Mouse (Mus musculus): ENCODE data around the gene Cchcr1. TPM values are rescaled to one million over a fixed set of nuclear protein-coding genes. Genes with fewer than 3 reads are reported as not detected.
A peak's percentile ranks its signal among the peaks of the same experiment; 100 is the strongest.

The Cchcr1 gene
- polyA plus RNA-seq, 1 experiment from 2014 or later = 10.8 TPM

GRCm38 (mm10) chr17:35556812-35557211 lies 39.9 kb downstream of the Cchcr1 start:
- ATAC-seq (ENCODE audit: low FRiP score) = no peak
- no peaks in the 10 kb centered on the region for H3K36me3 ChIP-seq (ENCODE audit: control insufficient read depth, insufficient read depth, low read length)
- no peaks in the 10 kb centered on the region for H3K9me3 ChIP-seq (ENCODE audit: control insufficient read depth, low read length)
- H3K4me2 ChIP-seq = no peak overlapping the region
- no peaks in the 10 kb centered on the region for H3K27me3 ChIP-seq (ENCODE audit: control insufficient read depth, insufficient read depth, low read length)
- no peak overlapping the region for H3K27ac ChIP-seq (ENCODE audit: low read depth, low read length)
- peak; percentile 93 for DNase-seq (ENCODE audit: low spot score, missing footprints)
- 30% methylated on average over 5 of the region's 5 CpGs for WGBS
- H3K4me1 ChIP-seq (ENCODE audit: control insufficient read depth, insufficient read depth, low read length) = no peaks in the 10 kb centered on the region
- no peak overlapping the region for H3K4me3 ChIP-seq (ENCODE audit: low read depth, low read length)
- H3K9ac ChIP-seq (ENCODE audit: low read length) = no peak overlapping the region

- Histone ChIP-seq H3K4me1 (ENCODE audit: control insufficient read depth, insufficient read depth, low read length) (no peaks in the 10 kb centered on the region), H3K9ac (ENCODE audit: low read length) (no peak overlapping the region), H3K4me3 (ENCODE audit: low read depth, low read length) (no peak overlapping the region), H3K27me3 (ENCODE audit: control insufficient read depth, insufficient read depth, low read length) (no peaks in the 10 kb centered on the region), H3K4me2 (no peak overlapping the region), H3K27ac (ENCODE audit: low read depth, low read length) (no peak overlapping the region), H3K9me3 (ENCODE audit: control insufficient read depth, low read length) (no peaks in the 10 kb centered on the region), H3K36me3 (ENCODE audit: control insufficient read depth, insufficient read depth, low read length) (no peaks in the 10 kb centered on the region)
- DNase-seq (ENCODE audit: low spot score, missing footprints) (peak; percentile 84), ATAC-seq (ENCODE audit: low FRiP score) (no peak)
- 78% methylated on average over 9 of the region's 9 CpGs for WGBS
Observed at GRCm38 (mm10) chr17:35557351-35557750, 40.5 kb downstream of the Cchcr1 start.

- Histone ChIP-seq H3K4me2 (no peak overlapping the region), H3K9me3 (ENCODE audit: control insufficient read depth, low read length) (no peaks in the 10 kb centered on the region), H3K4me1 (ENCODE audit: control insufficient read depth, insufficient read depth, low read length) (no peaks in the 10 kb centered on the region), H3K36me3 (ENCODE audit: control insufficient read depth, insufficient read depth, low read length) (no peaks in the 10 kb centered on the region), H3K4me3 (ENCODE audit: low read depth, low read length) (no peak overlapping the region), H3K9ac (ENCODE audit: low read length) (no peak overlapping the region), H3K27ac (ENCODE audit: low read depth, low read length) (no peak overlapping the region), H3K27me3 (ENCODE audit: control insufficient read depth, insufficient read depth, low read length) (no peaks in the 10 kb centered on the region)
- 59% methylated on average over 8 of the region's 8 CpGs for WGBS
- DNase-seq (ENCODE audit: low spot score, missing footprints) (no peak), ATAC-seq (ENCODE audit: low FRiP score) (no peak)
Observed at GRCm38 (mm10) chr17:35558216-35558615, 41.3 kb downstream of the Cchcr1 start.

- Histone ChIP-seq H3K9me3 (ENCODE audit: control insufficient read depth, low read length) (no peaks in the 10 kb centered on the region), H3K4me3 (ENCODE audit: low read depth, low read length) (no peak within 1 kb of the TSS), H3K4me2 (no peak within 1 kb of the TSS), H3K27ac (ENCODE audit: low read depth, low read length) (no peak within 1 kb of the TSS), H3K27me3 (ENCODE audit: control insufficient read depth, insufficient read depth, low read length) (peaks cover 11% of the 10 kb centered on the region), H3K36me3 (ENCODE audit: control insufficient read depth, insufficient read depth, low read length) (no peaks in the 10 kb centered on the region), H3K9ac (ENCODE audit: low read length) (no peak within 1 kb of the TSS), H3K4me1 (ENCODE audit: control insufficient read depth, insufficient read depth, low read length) (peaks cover 6% of the 10 kb centered on the region; the same call in 1 of the 2 replicates)
- ATAC-seq (ENCODE audit: low FRiP score) (no peak), DNase-seq (ENCODE audit: low spot score, missing footprints) (no peak)
- WGBS = 55% methylated on average over 3 of the region's 3 CpGs
Observed at GRCm38 (mm10) chr17:35567150-35567549, 50.2 kb downstream of the Cchcr1 start, which contains the start of gene 2300002M23Rik. Gene 2300002M23Rik, plus strand, starts transcription at chr17:35567450.

GRCm38 (mm10) chr17:35567767-35568166 lies 50.9 kb downstream of the Cchcr1 start:
- Histone ChIP-seq H3K4me1 (ENCODE audit: control insufficient read depth, insufficient read depth, low read length) (peaks cover 6% of the 10 kb centered on the region; the same call in 1 of the 2 replicates), H3K27ac (ENCODE audit: low read depth, low read length) (no peak overlapping the region), H3K27me3 (ENCODE audit: control insufficient read depth, insufficient read depth, low read length) (peaks cover 11% of the 10 kb centered on the region), H3K9me3 (ENCODE audit: control insufficient read depth, low read length) (no peaks in the 10 kb centered on the region), H3K4me3 (ENCODE audit: low read depth, low read length) (no peak overlapping the region), H3K9ac (ENCODE audit: low read length) (no peak overlapping the region), H3K36me3 (ENCODE audit: control insufficient read depth, insufficient read depth, low read length) (no peaks in the 10 kb centered on the region), H3K4me2 (no peak overlapping the region)
- WGBS = 19% methylated on average over 9 of the region's 9 CpGs
- ATAC-seq (ENCODE audit: low FRiP score) (no peak), DNase-seq (ENCODE audit: low spot score, missing footprints) (peak; percentile 80)

GRCm38 (mm10) chr17:35569091-35569944 lies 52.4 kb downstream of the Cchcr1 start:
- H3K4me3 ChIP-seq (ENCODE audit: low read depth, low read length) = peak overlapping the region; percentile 12; the same call in 1 of the 2 replicates
- no peaks in the 10 kb centered on the region for H3K36me3 ChIP-seq (ENCODE audit: control insufficient read depth, insufficient read depth, low read length)
- H3K9me3 ChIP-seq (ENCODE audit: control insufficient read depth, low read length) = no peaks in the 10 kb centered on the region
- WGBS = 2% methylated on average over 28 of the region's 28 CpGs
- H3K27me3 ChIP-seq (ENCODE audit: control insufficient read depth, insufficient read depth, low read length) = peaks cover 11% of the 10 kb centered on the region
- peak overlapping the region; percentile 46 for H3K4me2 ChIP-seq
- H3K9ac ChIP-seq (ENCODE audit: low read length) = peak overlapping the region; percentile 43
- no peak overlapping the region for H3K27ac ChIP-seq (ENCODE audit: low read depth, low read length)
- H3K4me1 ChIP-seq (ENCODE audit: control insufficient read depth, insufficient read depth, low read length) = peaks cover 6% of the 10 kb centered on the region; the same call in 1 of the 2 replicates
- ATAC-seq (ENCODE audit: low FRiP score) (peak; percentile 77), DNase-seq (ENCODE audit: low spot score, missing footprints) (peak; percentile 93)

GRCm38 (mm10) chr17:35570836-35571235 lies 53.9 kb downstream of the Cchcr1 start:
- H3K4me3 ChIP-seq (ENCODE audit: low read depth, low read length) = no peak overlapping the region
- no peak overlapping the region for H3K27ac ChIP-seq (ENCODE audit: low read depth, low read length)
- H3K27me3 ChIP-seq (ENCODE audit: control insufficient read depth, insufficient read depth, low read length) = peaks cover 12% of the 10 kb centered on the region
- ATAC-seq (ENCODE audit: low FRiP score) = no peak
- H3K9me3 ChIP-seq (ENCODE audit: control insufficient read depth, low read length) = no peaks in the 10 kb centered on the region
- H3K9ac ChIP-seq (ENCODE audit: low read length) = no peak overlapping the region
- H3K4me1 ChIP-seq (ENCODE audit: control insufficient read depth, insufficient read depth, low read length) = peaks cover 6% of the 10 kb centered on the region; the same call in 1 of the 2 replicates
- H3K36me3 ChIP-seq (ENCODE audit: control insufficient read depth, insufficient read depth, low read length) = no peaks in the 10 kb centered on the region
- WGBS = 83% methylated on average over 14 of the region's 14 CpGs
- no peak overlapping the region for H3K4me2 ChIP-seq
- no peak for DNase-seq (ENCODE audit: low spot score, missing footprints)

GRCm38 (mm10) chr17:35571477-35571876 lies 54.6 kb downstream of the Cchcr1 start:
- no peak overlapping the region for H3K9ac ChIP-seq (ENCODE audit: low read length)
- peaks cover 6% of the 10 kb centered on the region; the same call in 1 of the 2 replicates for H3K4me1 ChIP-seq (ENCODE audit: control insufficient read depth, insufficient read depth, low read length)
- no peak overlapping the region for H3K4me2 ChIP-seq
- peaks cover 13% of the 10 kb centered on the region for H3K27me3 ChIP-seq (ENCODE audit: control insufficient read depth, insufficient read depth, low read length)
- no peak for ATAC-seq (ENCODE audit: low FRiP score)
- DNase-seq (ENCODE audit: low spot score, missing footprints) = no peak
- no peak overlapping the region for H3K27ac ChIP-seq (ENCODE audit: low read depth, low read length)
- H3K4me3 ChIP-seq (ENCODE audit: low read depth, low read length) = no peak overlapping the region
- H3K9me3 ChIP-seq (ENCODE audit: control insufficient read depth, low read length) = no peaks in the 10 kb centered on the region
- 95% methylated on average over 7 of the region's 7 CpGs for WGBS
- H3K36me3 ChIP-seq (ENCODE audit: control insufficient read depth, insufficient read depth, low read length) = no peaks in the 10 kb centered on the region

DNA sequence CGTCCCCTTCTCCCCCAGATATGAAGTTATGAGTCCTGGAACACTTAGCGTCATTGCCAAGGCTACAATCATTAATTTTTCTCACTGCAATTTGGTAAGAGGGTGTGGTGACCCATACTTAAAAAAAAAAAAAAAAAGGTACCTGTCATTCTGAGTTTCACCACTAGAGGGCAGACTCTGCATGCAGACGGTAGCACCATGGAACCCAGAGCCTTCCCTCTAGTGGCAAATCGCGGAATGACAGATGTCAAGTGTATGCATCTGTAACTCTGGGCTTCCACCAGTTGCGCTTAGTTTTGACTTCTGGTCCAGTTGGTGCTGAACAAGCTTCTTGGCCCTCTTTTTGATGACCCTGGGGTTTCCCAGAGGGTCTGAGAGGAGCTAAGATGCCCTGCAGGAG lies 61.3 kb downstream of the Cchcr1 start:
- Histone ChIP-seq H3K9me3 (ENCODE audit: control insufficient read depth, low read length) (no peaks in the 10 kb centered on the region), H3K4me2 (no peak overlapping the region), H3K36me3 (ENCODE audit: control insufficient read depth, insufficient read depth, low read length) (no peaks in the 10 kb centered on the region), H3K4me3 (ENCODE audit: low read depth, low read length) (no peak overlapping the region), H3K27ac (ENCODE audit: low read depth, low read length) (no peak overlapping the region), H3K27me3 (ENCODE audit: control insufficient read depth, insufficient read depth, low read length) (0 out of 2 replicates have a peak, but pooled peaks cover 2% of the 10 kb centered on the region), H3K4me1 (ENCODE audit: control insufficient read depth, insufficient read depth, low read length) (no peaks in the 10 kb centered on the region), H3K9ac (ENCODE audit: low read length) (no peak overlapping the region)
- DNase-seq (ENCODE audit: low spot score, missing footprints) = peak; percentile 99
- WGBS = 17% methylated on average over 6 of the region's 6 CpGs
- ATAC-seq (ENCODE audit: low FRiP score) = no peak; the same call in 1 of the 2 replicates
